Mouse (Mus musculus) adrenal gland, postnatal 4 days (tissue): ENCODE measurements around the gene Gorasp2. TPM values are rescaled to one million over a fixed set of nuclear protein-coding genes. Genes with fewer than 3 reads are reported as not detected.

Experiments
- DNase-seq, 2 experiments: peaks; one replicate each; pipeline ENCODE4 v3.0.0; 2021 to 2022; ENCODE audit warnings: low spot score in 2 of 2, mixed read lengths in 2 of 2
- total RNA-seq, 2 experiments: library from RNA; stranded (reverse); gene quantifications; 2 replicates each; pipeline ENCODE4 v1.2.3; 2021

Gorasp2 gene
- total RNA-seq, 2 experiments from 2014 or later: 106 to 110 TPM

DNA sequence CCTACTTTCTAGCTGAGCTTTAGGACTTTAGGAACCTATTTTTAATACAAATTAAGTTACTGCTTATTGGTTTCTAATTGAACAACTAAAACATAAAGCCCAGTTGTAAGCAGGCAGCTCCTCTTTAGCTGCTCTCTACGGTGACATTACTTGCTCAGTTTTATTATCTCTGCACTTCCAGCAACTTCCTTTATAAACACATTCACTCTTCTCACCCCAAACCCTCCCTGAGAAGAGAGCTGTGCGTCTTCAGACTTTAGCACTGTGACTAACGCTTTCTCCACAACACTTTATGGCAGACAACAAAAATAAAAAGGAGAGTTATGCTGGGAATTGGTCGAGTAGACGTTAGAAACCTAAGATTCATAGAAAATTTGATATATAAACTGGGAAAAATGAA, 74.6 kb downstream of the Gorasp2 start:
- no peak for DNase-seq

GRCm38 (mm10) chr2:70741901-70742300, 80.5 kb downstream of the Gorasp2 start:
- DNase-seq: no peak

- DNase-seq: no peak
These were observed 81.2 kb downstream of the Gorasp2 start for GRCm38 (mm10) chr2:70742588-70742987.

DNA sequence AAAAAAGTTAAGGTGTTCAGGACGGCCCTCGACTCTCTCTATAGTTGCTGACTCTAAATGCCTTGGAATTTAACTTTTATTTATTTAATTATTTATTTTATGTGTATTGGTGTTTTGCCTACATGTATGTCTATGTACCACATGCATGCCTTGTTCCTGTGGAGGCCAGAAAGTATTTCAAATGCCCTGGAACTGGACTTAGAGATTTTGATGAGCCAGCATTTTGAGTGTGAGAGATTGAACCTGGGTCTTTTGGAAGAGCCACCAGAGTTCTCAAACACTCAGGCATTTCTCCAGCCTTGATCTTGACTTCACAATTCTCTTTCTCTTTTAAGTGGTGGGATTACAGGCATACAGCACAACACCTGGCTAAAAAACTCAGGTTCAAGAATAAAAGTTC, 90.3 kb downstream of the Gorasp2 start:
- no peak for DNase-seq

- DNase-seq: no peak
These were observed 90.8 kb downstream of the Gorasp2 start for GRCm38 (mm10) chr2:70752149-70752548.

Other genes with a start within 250 kb of the Gorasp2 start
- 1 to 10 TPM; 3.2 to 3.4 TPM for gene Sp5, start 186.7 kb upstream of the Gorasp2 start, total RNA-seq
- gene Erich2, start 152.8 kb upstream of the Gorasp2 start, total RNA-seq: under 1 TPM; 0.28 to 0.76 TPM
- 1 to 10 TPM; 2.1 to 2.6 TPM for gene Gad1, start 108.5 kb upstream of the Gorasp2 start, total RNA-seq
- gene Gm26558, start 532 bp downstream of the Gorasp2 start, total RNA-seq: under 1 TPM in 1 of 2 experiments, not detected in 1; 0.48 TPM
- gene Tlk1, start 164.2 kb downstream of the Gorasp2 start, total RNA-seq: 10 to 100 TPM; 77.1 to 85.2 TPM